Mouse (Mus musculus) liver, adult (tissue): ENCODE results near the gene Chmp2b.

ENCODE experiments used
- GATA4 ChIP-seq: IDR thresholded peaks from 2 replicates; pipeline ENCODE4 v1.6.1; 2014; ENCODE audit warnings: mild to moderate bottlenecking, low read length; ENCODE audit not compliant: insufficient replicate concordance

Gene Chmp2b

DNA sequence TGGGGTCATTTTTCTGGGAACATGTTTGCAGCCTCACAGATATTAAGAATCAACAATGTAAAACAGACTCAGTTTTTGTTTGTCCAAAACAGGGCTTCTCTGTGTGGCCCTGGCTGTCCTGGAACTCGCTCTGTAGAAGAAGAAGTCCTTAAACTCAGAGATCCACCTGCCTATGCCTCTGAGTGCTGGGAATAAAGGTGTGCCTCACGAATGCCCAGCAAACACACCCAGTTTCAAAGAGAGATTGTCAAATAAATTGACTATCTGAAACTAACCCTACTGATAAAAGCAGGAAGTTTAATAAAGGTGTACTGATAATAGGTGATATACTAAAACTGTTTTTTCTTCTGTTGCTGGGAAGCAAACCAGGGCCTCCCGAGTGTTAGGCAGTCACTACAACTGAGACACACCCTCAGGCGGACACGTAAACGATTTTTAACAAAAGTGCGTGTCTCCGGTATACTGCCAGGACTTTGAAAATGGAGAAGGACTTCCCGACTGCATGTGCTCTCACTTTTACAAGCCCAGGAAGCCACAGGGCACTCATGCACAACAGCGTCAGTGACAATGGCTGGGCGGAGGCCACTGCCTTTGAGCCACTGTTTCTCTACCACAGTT is 18.7 kb downstream of the Chmp2b start:
- TF ChIP-seq GATA4 = no peak

DNA sequence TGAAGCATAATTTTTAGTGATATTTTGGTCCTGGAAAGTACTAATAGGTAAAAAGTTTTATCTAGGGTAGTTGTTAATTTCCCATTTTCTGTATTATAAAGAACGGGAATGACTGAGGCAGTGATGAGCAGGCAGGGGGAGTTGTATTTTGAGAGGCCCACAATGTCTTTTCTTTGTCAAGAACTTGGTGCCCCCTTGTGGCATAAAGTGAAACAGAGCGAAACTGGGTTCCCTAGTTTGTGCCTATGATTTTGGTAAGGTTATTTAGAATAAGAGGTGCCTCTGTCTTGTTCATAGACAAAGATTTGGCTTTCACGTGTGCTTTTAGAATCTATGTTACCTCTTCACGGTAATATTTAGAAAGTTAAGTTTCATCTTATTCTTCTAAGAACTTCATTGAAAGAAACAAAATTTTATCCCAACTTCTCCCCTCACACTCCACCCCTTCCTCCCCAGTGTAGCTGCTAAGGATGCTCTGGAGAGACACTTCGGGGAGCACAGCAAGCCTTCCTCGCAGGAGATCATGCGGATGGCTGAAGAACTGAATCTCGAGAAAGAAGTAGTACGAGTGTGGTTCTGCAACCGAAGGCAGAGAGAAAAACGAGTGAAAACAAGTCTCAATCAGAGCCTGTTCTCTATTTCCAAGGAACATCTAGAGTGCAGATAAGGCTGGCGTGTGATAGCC is 29.1 kb downstream of the Chmp2b start:
- no peak for TF ChIP-seq GATA4

DNA sequence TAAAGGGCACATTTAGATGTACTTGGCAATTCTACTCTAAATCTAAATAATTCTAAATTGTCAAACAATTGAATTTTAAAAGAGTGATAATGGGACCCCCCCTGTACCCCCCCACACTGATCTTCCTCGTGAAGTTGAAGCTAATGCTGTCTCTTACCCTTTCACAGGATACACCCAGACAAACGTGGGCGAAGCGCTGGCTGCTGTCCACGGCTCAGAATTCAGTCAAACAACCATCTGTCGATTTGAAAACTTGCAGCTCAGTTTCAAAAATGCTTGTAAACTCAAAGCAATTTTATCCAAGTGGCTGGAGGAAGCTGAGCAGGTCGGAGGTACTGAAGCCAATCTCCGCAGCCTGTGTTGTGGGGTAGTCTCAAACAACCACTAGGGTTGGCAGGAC is 30.9 kb downstream of the Chmp2b start:
- TF ChIP-seq GATA4 = no peak

GRCm38 (mm10) chr16:65529589-65529988 is 32.9 kb downstream of the Chmp2b start:
- no peak for TF ChIP-seq GATA4

- TF ChIP-seq GATA4 = no peak
These were observed 35.8 kb downstream of the Chmp2b start for GRCm38 (mm10) chr16:65526695-65527094.

- no peak for TF ChIP-seq GATA4
These were observed 36.5 kb downstream of the Chmp2b start for GRCm38 (mm10) chr16:65526004-65526403.

GRCm38 (mm10) chr16:65520211-65520610 is 42.3 kb downstream of the Chmp2b start, which contains the start of gene Pou1f1:
Gene Pou1f1 (plus strand): TSS chr16:65520511.
- no peak for TF ChIP-seq GATA4

DNA sequence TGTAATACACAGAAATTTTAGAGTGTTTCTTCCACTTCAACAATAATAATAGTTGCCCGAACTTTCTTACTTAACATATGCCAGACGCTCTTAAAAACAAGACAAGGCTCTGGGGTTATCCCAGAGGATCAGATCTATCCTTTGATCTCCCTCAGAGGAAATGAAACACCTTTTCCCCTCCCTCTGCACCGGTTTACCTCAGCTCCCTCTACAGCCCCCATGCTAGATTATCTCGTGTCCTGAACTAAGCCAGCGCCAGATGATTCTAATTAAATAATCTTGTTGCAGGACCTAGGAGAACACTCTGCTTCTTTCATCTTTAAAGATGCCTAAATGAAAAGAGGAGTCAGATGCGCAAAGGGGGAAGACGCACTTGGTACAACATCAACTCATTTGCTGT is 48.3 kb downstream of the Chmp2b start:
- no peak for TF ChIP-seq GATA4

DNA sequence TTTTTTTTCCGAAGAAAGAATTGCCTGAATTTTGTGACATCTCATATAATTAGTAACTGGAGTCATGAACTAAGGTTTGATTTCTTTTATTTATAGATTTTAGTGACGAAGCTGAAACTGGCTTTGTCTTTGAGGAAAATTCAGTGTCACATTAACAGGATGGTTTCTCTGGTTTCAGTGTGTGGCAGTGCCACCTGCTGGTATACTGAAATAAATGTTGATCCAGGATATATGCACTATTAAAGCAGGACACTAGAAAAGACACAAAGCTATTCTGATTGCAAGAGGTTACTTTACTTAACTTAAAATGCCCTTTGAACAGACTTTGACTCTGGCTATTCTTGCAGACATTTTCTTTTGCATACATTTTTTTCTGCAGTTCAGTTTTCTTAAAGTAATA is 65.5 kb downstream of the Chmp2b start:
- no peak for TF ChIP-seq GATA4

- no peak for TF ChIP-seq GATA4
These were observed 66.5 kb downstream of the Chmp2b start for GRCm38 (mm10) chr16:65496030-65496429.
